8 mouse cellular contexts compared by ENCODE assay signal in genomic region chr9:101159431-101159830, GRCm38 (mm10).
DNase-seq lines count a peak whose midpoint lies in the region; ATAC-seq and TF ChIP-seq lines count a peak whose summit lies in the region.

No protein-coding gene starts in this region.

- H3K9ac ChIP-seq in heart, embryonic 11.5 days (ENCODE audit: low read depth, low read length) = no peak overlapping the region
- no peak overlapping the region for H3K9ac ChIP-seq in midbrain, embryonic 15.5 days

- no peaks in the 10 kb centered on the region for H3K4me1 ChIP-seq in heart, embryonic 11.5 days (ENCODE audit: control insufficient read depth, insufficient read depth, low read length)
- H3K4me1 ChIP-seq in spleen, adult 2 months (ENCODE audit: control insufficient read depth, insufficient read depth, insufficient read length) = no peaks in the 10 kb centered on the region
- H3K4me1 ChIP-seq in midbrain, embryonic 15.5 days = no peaks in the 10 kb centered on the region

- H3K4me2 ChIP-seq in heart, embryonic 11.5 days = no peak overlapping the region
- H3K4me2 ChIP-seq in midbrain, embryonic 15.5 days = no peak overlapping the region

- no peak overlapping the region for H3K27ac ChIP-seq in heart, embryonic 11.5 days (ENCODE audit: low read depth, low read length)
- H3K27ac ChIP-seq in spleen, adult 2 months (ENCODE audit: insufficient read depth, low read length) = no peak overlapping the region
- no peak overlapping the region for H3K27ac ChIP-seq in midbrain, embryonic 15.5 days

- ATAC-seq in heart, embryonic 11.5 days (replicated peaks; ENCODE audit: insufficient number of reproducible peaks, low FRiP score, low TSS enrichment) = no peak
- ATAC-seq in midbrain, embryonic 15.5 days (replicated peaks) = no peak

- no peaks in the 10 kb centered on the region for H3K9me3 ChIP-seq in heart, embryonic 11.5 days (replicated peaks; ENCODE audit: control insufficient read depth, low read length)
- H3K9me3 ChIP-seq in midbrain, embryonic 15.5 days = no peaks in the 10 kb centered on the region

- TF ChIP-seq POLR2A in spleen, adult 2 months (IDR thresholded peaks at IDR 0.05; ENCODE audit: low read depth, low read length) = no peak

- no peaks in the 10 kb centered on the region for H3K27me3 ChIP-seq in heart, embryonic 11.5 days (ENCODE audit: control insufficient read depth, insufficient read depth, low read length)
- H3K27me3 ChIP-seq in spleen, adult 2 months (ENCODE audit: control insufficient read depth, insufficient read depth, low read length) = no peaks in the 10 kb centered on the region
- H3K27me3 ChIP-seq in midbrain, embryonic 15.5 days (replicated peaks) = no peaks in the 10 kb centered on the region

- DNase-seq in heart, adult 18-20 months = peak; percentile 24 to 57
- DNase-seq in spleen, adult 2 months (ENCODE audit: low read depth in 1 of 2, low spot score in 2 of 2) = peak; percentile 6 to 45
- DNase-seq in spleen, adult 12 weeks (ENCODE audit: low spot score) = no peak
- DNase-seq in cerebellum, adult 9-11 months = peak; percentile 50
- DNase-seq in layer of hippocampus, postnatal 14 days (ENCODE audit: low spot score in 2 of 2) = peak; percentile 18 to 75
- DNase-seq in thymus, postnatal 0 days (ENCODE audit: low spot score) = peak; percentile 69

- peak; percentile 33; the same call in 1 of the 2 replicates for TF ChIP-seq CTCF in spleen, adult 2 months (IDR thresholded peaks at IDR 0.05; ENCODE audit: extremely low read depth, insufficient read depth, insufficient read length, insufficient replicate concordance)

- WGBS in heart, embryonic 11.5 days (ENCODE audit: insufficient replicate concordance) = 87% methylated on average over 1 of the region's 1 CpGs
- WGBS in spleen, adult 2 months = 90% methylated on average over 1 of the region's 1 CpGs
- 87% methylated on average over 1 of the region's 1 CpGs for WGBS in midbrain, embryonic 15.5 days

- no peak overlapping the region for H3K4me3 ChIP-seq in heart, embryonic 11.5 days (ENCODE audit: low read depth, low read length)
- no peak overlapping the region for H3K4me3 ChIP-seq in spleen, adult 2 months (ENCODE audit: extremely low read depth, insufficient read depth, insufficient read length)
- H3K4me3 ChIP-seq in midbrain, embryonic 15.5 days = no peak overlapping the region

- peaks cover 2% of the 10 kb centered on the region; the same call in 1 of the 2 replicates for H3K36me3 ChIP-seq in heart, embryonic 11.5 days (ENCODE audit: control insufficient read depth, insufficient read depth, low read length)
- H3K36me3 ChIP-seq in spleen, adult 2 months (ENCODE audit: control insufficient read depth, insufficient read depth, low read length) = no peaks in the 10 kb centered on the region
- no peaks in the 10 kb centered on the region for H3K36me3 ChIP-seq in midbrain, embryonic 15.5 days (replicated peaks)
